Mouse (Mus musculus) stomach, embryonic 16.5 days (tissue): ENCODE measurements around the gene Scaf4. TPM values are rescaled to one million over a fixed set of nuclear protein-coding genes. Genes with fewer than 3 reads are reported as not detected.
A peak's percentile ranks its signal among the peaks of the same experiment; 100 is the strongest.

Experiments used
- ATAC-seq: fragments of 200-750 bp; cut with Nextera tagmentation; 2 replicates; pipeline ENCODE4 v1.8.0; 2017; ENCODE audit warnings: moderate number of reproducible peaks, moderate TSS enrichment; ENCODE audit not compliant: insufficient read depth, low FRiP score
- H3K27ac ChIP-seq: fragments of 300-500 bp; sonication (generic); 2 replicates; pipeline ENCODE4 v1.5.1; 2014; ENCODE audit warnings: low read length
- H3K27me3 ChIP-seq: fragments of 300-500 bp; sonication (generic); 2 replicates; pipeline ENCODE4 v1.6.1; 2014; ENCODE audit warnings: low read length, control low read depth, mixed read lengths; ENCODE audit not compliant: control insufficient read depth, insufficient read depth
- H3K36me3 ChIP-seq: fragments of 300-500 bp; sonication (generic); 2 replicates; pipeline ENCODE4 v1.6.1; 2014; ENCODE audit warnings: low read length; ENCODE audit not compliant: control insufficient read depth, insufficient read depth
- H3K4me1 ChIP-seq: fragments of 300-500 bp; sonication (generic); 2 replicates; pipeline ENCODE4 v1.6.1; 2014; ENCODE audit warnings: low read length, control low read depth, mixed read lengths; ENCODE audit not compliant: control insufficient read depth, insufficient read depth
- H3K4me2 ChIP-seq: fragments of 300-500 bp; sonication (generic); 2 replicates; pipeline ENCODE4 v1.6.1; 2014; ENCODE audit warnings: low read depth, low read length, mixed read lengths
- H3K4me3 ChIP-seq: fragments of 300-500 bp; sonication (generic); replicated peaks from 2 replicates; pipeline ENCODE4 v1.5.1; 2014; ENCODE audit warnings: mild to moderate bottlenecking, low read length
- H3K9ac ChIP-seq: fragments of 300-500 bp; sonication (generic); 2 replicates; pipeline ENCODE4 v1.6.1; 2014; ENCODE audit warnings: low read length
- H3K9me3 ChIP-seq: fragments of 300-500 bp; sonication (generic); replicated peaks from 2 replicates; pipeline ENCODE4 v1.6.1; 2016; ENCODE audit warnings: low read length, control low read depth; ENCODE audit not compliant: control insufficient read depth
- WGBS: fragments of 180-500 bp; shearing (Covaris S2); extraction: QIAGEN DNeasy Blood & Tissue Kit; methylation state at CpG from one replicate; pipeline ENCODE4 v1.1.7; 2014; 5-methylcytosine and 5-hydroxymethylcytosine counted together
- polyA plus RNA-seq: library from polyadenylated mRNA; unstranded; fragments of >200 nt; fragmentation: Nextera tagmentation; extraction: Ambion mirVana; gene quantifications from 2 replicates; pipeline ENCODE4 v1.2.1, GENCODE M21; 2015

Scaf4 gene
- polyA plus RNA-seq, 1 experiment from 2014 or later: 15.1 TPM

- H3K9me3 ChIP-seq: no peaks in the 10 kb centered on the region
- H3K36me3 ChIP-seq: no peaks in the 10 kb centered on the region
- H3K4me3 ChIP-seq: no peak overlapping the region
- 0 out of 2 replicates have a peak, but pooled peaks have one; percentile 66 for ATAC-seq
- H3K4me1 ChIP-seq: no peaks in the 10 kb centered on the region
- H3K9ac ChIP-seq: no peak overlapping the region
- WGBS: 62% methylated on average over 13 of the region's 13 CpGs
- H3K27ac ChIP-seq: no peak overlapping the region
- H3K27me3 ChIP-seq: no peaks in the 10 kb centered on the region
- no peak overlapping the region for H3K4me2 ChIP-seq
These were observed 28.3 kb upstream of the Scaf4 start for GRCm38 (mm10) chr16:90312449-90313082.

- Histone ChIP-seq H3K27ac (no peak overlapping the region), H3K4me3 (no peak overlapping the region), H3K4me2 (no peak overlapping the region), H3K4me1 (no peaks in the 10 kb centered on the region), H3K9me3 (no peaks in the 10 kb centered on the region), H3K36me3 (no peaks in the 10 kb centered on the region), H3K27me3 (no peaks in the 10 kb centered on the region), H3K9ac (no peak overlapping the region)
- no peak for ATAC-seq
- WGBS: 76% methylated on average over 11 of the region's 11 CpGs
These were observed 26.3 kb upstream of the Scaf4 start for GRCm38 (mm10) chr16:90310488-90311135.

- Histone ChIP-seq H3K9ac (no peak overlapping the region), H3K36me3 (no peaks in the 10 kb centered on the region), H3K4me2 (no peak overlapping the region), H3K4me1 (no peaks in the 10 kb centered on the region), H3K9me3 (no peaks in the 10 kb centered on the region), H3K27ac (no peak overlapping the region), H3K4me3 (no peak overlapping the region), H3K27me3 (no peaks in the 10 kb centered on the region)
- ATAC-seq: no peak
- 54% methylated on average over 3 of the region's 3 CpGs for WGBS
These were observed 25.5 kb upstream of the Scaf4 start for GRCm38 (mm10) chr16:90309784-90310183.

- no peak overlapping the region for H3K4me2 ChIP-seq
- no peak overlapping the region for H3K27ac ChIP-seq
- no peak overlapping the region for H3K4me3 ChIP-seq
- no peaks in the 10 kb centered on the region for H3K27me3 ChIP-seq
- no peak overlapping the region for H3K9ac ChIP-seq
- H3K36me3 ChIP-seq: no peaks in the 10 kb centered on the region
- H3K4me1 ChIP-seq: no peaks in the 10 kb centered on the region
- no peak for ATAC-seq
- WGBS: 85% methylated on average over 2 of the region's 2 CpGs
- no peaks in the 10 kb centered on the region for H3K9me3 ChIP-seq
These were observed 19.6 kb upstream of the Scaf4 start for GRCm38 (mm10) chr16:90303988-90304299.

GRCm38 (mm10) chr16:90303286-90303987, 19.1 kb upstream of the Scaf4 start:
- Histone ChIP-seq H3K27me3 (peaks cover 4% of the 10 kb centered on the region), H3K4me3 (no peak overlapping the region), H3K4me2 (no peak overlapping the region), H3K9me3 (no peaks in the 10 kb centered on the region), H3K4me1 (no peaks in the 10 kb centered on the region), H3K36me3 (no peaks in the 10 kb centered on the region), H3K9ac (no peak overlapping the region), H3K27ac (no peak overlapping the region)
- ATAC-seq: no peak
- WGBS: 78% methylated on average over 9 of the region's 9 CpGs

GRCm38 (mm10) chr16:90301706-90302105, 17.4 kb upstream of the Scaf4 start:
- H3K9ac ChIP-seq: no peak overlapping the region
- ATAC-seq: no peak
- no peak overlapping the region for H3K27ac ChIP-seq
- H3K4me3 ChIP-seq: no peak overlapping the region
- WGBS: 77% methylated on average over 10 of the region's 10 CpGs
- no peaks in the 10 kb centered on the region for H3K4me1 ChIP-seq
- H3K9me3 ChIP-seq: no peaks in the 10 kb centered on the region
- no peaks in the 10 kb centered on the region for H3K36me3 ChIP-seq
- peaks cover 10% of the 10 kb centered on the region for H3K27me3 ChIP-seq
- H3K4me2 ChIP-seq: no peak overlapping the region

GRCm38 (mm10) chr16:90300896-90301295, 16.6 kb upstream of the Scaf4 start:
- no peaks in the 10 kb centered on the region for H3K4me1 ChIP-seq

GRCm38 (mm10) chr16:90299591-90299990, 15.3 kb upstream of the Scaf4 start:
- Histone ChIP-seq H3K36me3 (no peaks in the 10 kb centered on the region), H3K27ac (no peak overlapping the region), H3K4me2 (no peak overlapping the region), H3K27me3 (peaks cover 10% of the 10 kb centered on the region), H3K4me1 (no peaks in the 10 kb centered on the region), H3K9me3 (no peaks in the 10 kb centered on the region), H3K9ac (no peak overlapping the region), H3K4me3 (no peak overlapping the region)
- ATAC-seq: no peak

More at GRCm38 (mm10) chr16:90300896-90301295, 16.6 kb upstream of the Scaf4 start:
- Histone ChIP-seq H3K27ac (no peak overlapping the region), H3K36me3 (no peaks in the 10 kb centered on the region), H3K4me2 (no peak overlapping the region), H3K4me3 (no peak overlapping the region), H3K9ac (no peak overlapping the region), H3K9me3 (no peaks in the 10 kb centered on the region), H3K27me3 (peaks cover 10% of the 10 kb centered on the region)
- ATAC-seq: no peak
- 83% methylated on average over 11 of the region's 11 CpGs for WGBS
